Mouse (Mus musculus): ENCODE results near the gene 2610301B20Rik. TPM values are rescaled to one million over a fixed set of nuclear protein-coding genes. Genes with fewer than 3 reads are reported as not detected.
A peak's percentile ranks its signal among the peaks of the same experiment; 100 is the strongest.

Gene 2610301B20Rik
- 7.9 and 8.3 TPM in 2 replicates for polyA plus RNA-seq (2015; fragmentation: Nextera tagmentation; extraction: Ambion mirVana)

DNA sequence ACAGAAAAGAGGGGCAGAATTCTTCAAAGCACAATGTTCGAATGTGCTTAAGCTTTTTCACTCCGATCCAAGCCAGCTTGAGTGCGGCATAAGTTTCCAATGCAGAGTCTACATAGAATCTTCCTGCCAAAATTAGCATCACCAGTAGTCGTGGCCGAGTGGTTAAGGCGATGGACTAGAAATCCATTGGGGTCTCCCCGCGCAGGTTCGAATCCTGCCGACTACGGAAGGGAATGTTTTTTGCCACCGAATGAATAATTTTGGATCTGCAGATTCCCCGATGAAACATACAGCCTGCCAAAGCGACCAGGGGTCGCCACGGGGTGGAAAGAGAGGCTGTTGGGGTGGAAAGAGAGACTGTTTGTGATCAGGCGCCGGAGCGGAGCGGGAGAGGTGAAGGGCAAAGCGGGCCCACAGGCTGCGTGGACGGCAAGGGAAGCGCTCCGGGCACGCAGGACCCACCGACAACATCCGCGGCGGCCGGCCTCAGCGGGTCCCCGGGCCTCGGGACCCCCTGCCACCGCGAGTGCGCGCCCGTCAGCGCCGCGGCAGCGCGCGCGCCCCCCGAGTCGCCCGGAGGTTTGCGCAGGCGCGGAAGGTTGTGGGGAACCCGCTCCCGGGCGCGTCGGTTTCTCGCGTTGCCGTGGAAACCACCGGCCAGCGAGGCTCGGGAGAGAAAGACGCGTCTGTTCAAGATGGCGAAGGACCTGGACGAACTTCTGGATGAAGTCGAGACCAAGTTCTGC lies at the start of gene 2610301B20Rik:
2610301B20Rik (plus strand) TSS at position 579 of the 746 bp plus-strand sequence.
- Histone ChIP-seq H3K4me1 (ENCODE audit: control insufficient read depth, low read depth, low read length) (peaks cover 9% of the 10 kb centered on the region), H3K4me3 (ENCODE audit: low read depth, low read length) (peak within 1 kb of the TSS; percentile 97), H3K27ac (ENCODE audit: low read length) (peak within 1 kb of the TSS; percentile 97), H3K9me3 (replicated peaks; ENCODE audit: control insufficient read depth, low read length) (no peaks in the 10 kb centered on the region), H3K9ac (ENCODE audit: low read depth, low read length) (peak within 1 kb of the TSS; percentile 94), H3K27me3 (ENCODE audit: control insufficient read depth, insufficient read depth, low read depth, low read length) (no peaks in the 10 kb centered on the region), H3K36me3 (ENCODE audit: control insufficient read depth, insufficient read depth) (no peaks in the 10 kb centered on the region), H3K4me2 (ENCODE audit: low read depth, low read length) (peak within 1 kb of the TSS; percentile 70)
- peak; percentile 88 for ATAC-seq (ENCODE audit: low read depth)
- WGBS (ENCODE audit: insufficient replicate concordance), result under 1% methylated on average over 67 of the region's 68 CpGs

- WGBS (ENCODE audit: insufficient replicate concordance), result 63% methylated on average over 1 of the region's 1 CpGs
- H3K9me3 ChIP-seq (replicated peaks; ENCODE audit: control insufficient read depth, low read length), result no peaks in the 10 kb centered on the region
- H3K36me3 ChIP-seq (ENCODE audit: control insufficient read depth, insufficient read depth), result no peaks in the 10 kb centered on the region
- H3K4me3 ChIP-seq (ENCODE audit: low read depth, low read length), result no peak overlapping the region
- H3K9ac ChIP-seq (ENCODE audit: low read depth, low read length), result no peak overlapping the region
- no peak for ATAC-seq (ENCODE audit: low read depth)
- H3K4me1 ChIP-seq (ENCODE audit: control insufficient read depth, low read depth, low read length), result no peaks in the 10 kb centered on the region
- no peak overlapping the region for H3K27ac ChIP-seq (ENCODE audit: low read length)
- no peaks in the 10 kb centered on the region for H3K27me3 ChIP-seq (ENCODE audit: control insufficient read depth, insufficient read depth, low read depth, low read length)
- H3K4me2 ChIP-seq (ENCODE audit: low read depth, low read length), result no peak overlapping the region
Measured at GRCm38 (mm10) chr4:10833273-10833672, 41.0 kb upstream of the 2610301B20Rik start.

GRCm38 (mm10) chr4:10835252-10836051 lies 38.8 kb upstream of the 2610301B20Rik start:
- 59% methylated on average over 6 of the region's 6 CpGs for WGBS (ENCODE audit: insufficient replicate concordance)
- no peaks in the 10 kb centered on the region for H3K36me3 ChIP-seq (ENCODE audit: control insufficient read depth, insufficient read depth)
- ATAC-seq (ENCODE audit: low read depth), result no peak
- H3K9ac ChIP-seq (ENCODE audit: low read depth, low read length), result no peak overlapping the region
- no peaks in the 10 kb centered on the region for H3K4me1 ChIP-seq (ENCODE audit: control insufficient read depth, low read depth, low read length)
- no peak overlapping the region for H3K27ac ChIP-seq (ENCODE audit: low read length)
- no peaks in the 10 kb centered on the region for H3K27me3 ChIP-seq (ENCODE audit: control insufficient read depth, insufficient read depth, low read depth, low read length)
- H3K4me2 ChIP-seq (ENCODE audit: low read depth, low read length), result no peak overlapping the region
- no peaks in the 10 kb centered on the region for H3K9me3 ChIP-seq (replicated peaks; ENCODE audit: control insufficient read depth, low read length)
- H3K4me3 ChIP-seq (ENCODE audit: low read depth, low read length), result no peak overlapping the region

- ATAC-seq (ENCODE audit: low read depth), result no peak
- Histone ChIP-seq H3K27me3 (ENCODE audit: control insufficient read depth, insufficient read depth, low read depth, low read length) (no peaks in the 10 kb centered on the region), H3K4me3 (ENCODE audit: low read depth, low read length) (no peak overlapping the region), H3K36me3 (ENCODE audit: control insufficient read depth, insufficient read depth) (no peaks in the 10 kb centered on the region), H3K9me3 (replicated peaks; ENCODE audit: control insufficient read depth, low read length) (no peaks in the 10 kb centered on the region), H3K27ac (ENCODE audit: low read length) (no peak overlapping the region), H3K4me1 (ENCODE audit: control insufficient read depth, low read depth, low read length) (no peaks in the 10 kb centered on the region), H3K9ac (ENCODE audit: low read depth, low read length) (no peak overlapping the region), H3K4me2 (ENCODE audit: low read depth, low read length) (no peak overlapping the region)
- WGBS (ENCODE audit: insufficient replicate concordance), result 62% methylated on average over 7 of the region's 7 CpGs
Measured at GRCm38 (mm10) chr4:10845848-10846247, 28.4 kb upstream of the 2610301B20Rik start.

DNA sequence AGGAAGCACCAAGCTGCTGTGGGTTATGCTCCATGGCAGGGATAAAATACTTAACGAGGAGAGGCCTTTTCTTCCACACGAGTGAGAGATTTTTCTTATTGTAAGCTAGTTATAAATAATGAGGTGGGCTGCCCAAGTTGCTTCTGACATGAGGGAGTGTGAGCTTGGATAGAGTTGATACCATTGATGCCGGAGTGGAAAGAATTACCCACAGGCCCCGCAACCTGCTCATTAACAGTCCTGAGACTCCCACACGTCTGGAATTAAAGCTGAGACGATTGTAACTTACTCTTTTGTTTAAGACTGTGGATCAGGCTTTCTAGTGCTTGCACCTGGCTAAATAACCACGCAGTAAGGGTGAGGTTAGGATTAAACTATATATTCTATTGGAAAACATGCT lies 24.5 kb upstream of the 2610301B20Rik start:
- 59% methylated on average over 7 of the region's 7 CpGs for WGBS (ENCODE audit: insufficient replicate concordance)
- Histone ChIP-seq H3K27me3 (ENCODE audit: control insufficient read depth, insufficient read depth, low read depth, low read length) (no peaks in the 10 kb centered on the region), H3K4me1 (ENCODE audit: control insufficient read depth, low read depth, low read length) (no peaks in the 10 kb centered on the region), H3K9me3 (replicated peaks; ENCODE audit: control insufficient read depth, low read length) (no peaks in the 10 kb centered on the region), H3K4me3 (ENCODE audit: low read depth, low read length) (no peak overlapping the region), H3K27ac (ENCODE audit: low read length) (no peak overlapping the region), H3K36me3 (ENCODE audit: control insufficient read depth, insufficient read depth) (no peaks in the 10 kb centered on the region), H3K9ac (ENCODE audit: low read depth, low read length) (no peak overlapping the region), H3K4me2 (ENCODE audit: low read depth, low read length) (no peak overlapping the region)
- no peak for ATAC-seq (ENCODE audit: low read depth)

DNA sequence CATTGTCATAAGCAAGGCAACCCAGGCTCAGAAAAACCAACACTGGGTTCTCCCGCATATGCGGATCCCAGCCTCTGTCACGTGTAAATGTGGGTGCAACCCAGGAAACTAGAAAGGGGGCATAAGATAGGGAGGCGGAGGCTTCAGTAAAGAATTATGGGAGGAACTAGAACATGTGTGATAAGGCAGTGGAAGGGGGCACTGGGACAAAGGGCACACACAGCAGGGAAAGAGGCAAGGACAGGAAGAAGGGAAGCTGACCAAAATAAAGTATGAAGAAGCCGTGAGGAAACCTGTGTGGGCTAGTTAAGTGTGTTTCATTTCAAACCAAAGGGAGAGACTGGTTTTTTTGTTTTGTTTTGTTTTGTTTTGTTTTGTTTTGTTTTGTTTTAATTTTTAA lies 23.3 kb upstream of the 2610301B20Rik start:
- 32% methylated on average over 5 of the region's 5 CpGs for WGBS (ENCODE audit: insufficient replicate concordance)
- Histone ChIP-seq H3K36me3 (ENCODE audit: control insufficient read depth, insufficient read depth) (no peaks in the 10 kb centered on the region), H3K9ac (ENCODE audit: low read depth, low read length) (no peak overlapping the region), H3K4me3 (ENCODE audit: low read depth, low read length) (no peak overlapping the region), H3K9me3 (replicated peaks; ENCODE audit: control insufficient read depth, low read length) (no peaks in the 10 kb centered on the region), H3K4me2 (ENCODE audit: low read depth, low read length) (no peak overlapping the region), H3K27ac (ENCODE audit: low read length) (no peak overlapping the region), H3K27me3 (ENCODE audit: control insufficient read depth, insufficient read depth, low read depth, low read length) (no peaks in the 10 kb centered on the region), H3K4me1 (ENCODE audit: control insufficient read depth, low read depth, low read length) (no peaks in the 10 kb centered on the region)
- ATAC-seq (ENCODE audit: low read depth), result no peak

- H3K27me3 ChIP-seq (ENCODE audit: control insufficient read depth, insufficient read depth, low read depth, low read length), result no peaks in the 10 kb centered on the region
- ATAC-seq (ENCODE audit: low read depth), result no peak
Measured at GRCm38 (mm10) chr4:10859174-10859573, 15.1 kb upstream of the 2610301B20Rik start.

DNA sequence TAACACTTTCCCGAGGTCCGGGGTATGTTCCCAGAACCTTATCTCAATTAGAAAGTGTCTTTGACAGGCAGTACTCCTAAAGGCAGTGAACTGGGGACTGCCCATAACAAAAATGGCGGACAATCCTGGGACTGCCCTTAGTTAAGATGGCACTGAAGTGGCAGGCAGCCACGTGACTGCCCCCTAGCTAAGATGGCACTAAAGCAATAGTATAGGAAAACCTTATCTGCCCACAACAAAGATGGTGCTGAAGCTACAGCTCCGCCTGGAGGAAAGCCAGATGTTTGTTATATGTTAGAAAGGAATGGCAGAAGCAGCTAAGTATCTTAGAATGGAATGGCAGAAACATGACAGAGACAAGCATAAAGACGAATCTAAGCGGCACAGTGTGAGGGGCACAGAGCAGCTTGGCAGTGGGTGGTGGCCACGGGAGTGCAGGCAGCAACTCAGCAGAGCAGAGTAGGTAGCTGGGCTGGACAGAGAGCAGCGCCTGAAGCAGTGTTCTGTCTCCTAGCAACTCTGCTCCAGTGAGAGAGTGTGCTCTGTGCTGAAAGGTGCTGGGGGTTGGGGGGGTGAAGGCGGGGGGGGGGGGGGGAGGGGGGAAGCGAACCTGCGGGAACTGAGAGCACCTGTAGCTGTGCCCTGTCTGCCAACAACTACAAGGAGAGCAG lies 14.3 kb upstream of the 2610301B20Rik start:
- no peak overlapping the region for H3K4me2 ChIP-seq (ENCODE audit: low read depth, low read length)
- WGBS (ENCODE audit: insufficient replicate concordance), result 46% methylated on average over 11 of the region's 12 CpGs
- H3K36me3 ChIP-seq (ENCODE audit: control insufficient read depth, insufficient read depth), result no peaks in the 10 kb centered on the region
- H3K4me3 ChIP-seq (ENCODE audit: low read depth, low read length), result no peak overlapping the region
- H3K9me3 ChIP-seq (replicated peaks; ENCODE audit: control insufficient read depth, low read length), result no peaks in the 10 kb centered on the region
- H3K27ac ChIP-seq (ENCODE audit: low read length), result no peak overlapping the region
- H3K4me1 ChIP-seq (ENCODE audit: control insufficient read depth, low read depth, low read length), result no peaks in the 10 kb centered on the region
- H3K9ac ChIP-seq (ENCODE audit: low read depth, low read length), result no peak overlapping the region
- ATAC-seq (ENCODE audit: low read depth), result no peak
- no peaks in the 10 kb centered on the region for H3K27me3 ChIP-seq (ENCODE audit: control insufficient read depth, insufficient read depth, low read depth, low read length)

More at GRCm38 (mm10) chr4:10859174-10859573, 15.1 kb upstream of the 2610301B20Rik start:
- no peaks in the 10 kb centered on the region for H3K36me3 ChIP-seq (ENCODE audit: control insufficient read depth, insufficient read depth)
- H3K4me2 ChIP-seq (ENCODE audit: low read depth, low read length), result no peak overlapping the region
- no peak overlapping the region for H3K9ac ChIP-seq (ENCODE audit: low read depth, low read length)
- no peaks in the 10 kb centered on the region for H3K4me1 ChIP-seq (ENCODE audit: control insufficient read depth, low read depth, low read length)
- H3K27ac ChIP-seq (ENCODE audit: low read length), result no peak overlapping the region
- H3K4me3 ChIP-seq (ENCODE audit: low read depth, low read length), result no peak overlapping the region
- no peaks in the 10 kb centered on the region for H3K9me3 ChIP-seq (replicated peaks; ENCODE audit: control insufficient read depth, low read length)
